Mouse (Mus musculus): ENCODE measurements at regions not wholly inside any gene's neighbourhood (a gene's known extent, or its start where the extent isn't known, plus 50 kb on each side); places are given as distances from the start of the nearest gene placed in this dataset.
"Not testable (repeated sequence)": the region's sequence is repeated elsewhere in the genome, so short reads cannot be mapped to it uniquely, and the experiment has no call there.

DNA sequence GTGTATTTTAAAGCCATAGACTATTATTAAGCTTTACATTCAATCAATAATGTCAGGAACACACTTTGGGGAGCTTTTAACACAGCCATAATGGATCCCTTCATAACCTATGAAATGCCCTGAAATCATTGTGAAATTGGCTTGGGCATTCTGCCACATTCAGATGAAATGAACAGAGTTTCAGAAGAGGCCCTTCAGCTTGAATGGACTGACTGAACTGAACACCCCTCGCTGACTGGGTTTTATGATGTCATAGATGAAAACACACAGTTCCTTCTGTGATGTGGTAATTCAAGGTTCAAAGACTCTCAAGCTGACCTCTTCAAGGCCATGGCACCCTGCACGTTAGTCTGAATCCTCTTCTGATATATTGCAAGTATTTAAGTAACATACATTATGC is 298.4 kb upstream of the Ercc4 start:
- DNase-seq: no peak

DNA sequence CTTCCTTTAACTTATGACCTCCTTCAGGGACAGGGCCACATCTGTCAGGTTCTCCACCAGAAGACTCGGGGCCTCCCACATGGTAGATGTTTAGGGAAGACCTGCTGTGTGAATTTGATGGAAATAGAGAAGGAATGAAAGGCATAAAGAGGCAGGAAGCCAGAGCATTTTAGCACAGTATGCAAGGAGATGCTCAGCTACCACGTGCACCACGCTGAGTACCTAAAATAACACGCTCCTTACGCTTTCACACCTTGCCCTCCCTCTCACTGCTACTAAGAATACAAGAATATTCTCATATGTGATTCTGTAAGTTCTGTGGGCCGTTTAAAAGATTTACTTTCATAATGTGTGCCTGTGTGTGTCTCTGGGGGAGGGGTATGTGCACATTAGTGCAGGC is 284.8 kb upstream of the Ercc4 start:
- DNase-seq: no peak

GRCm38 (mm10) chr16:12826222-12826621 is 283.3 kb upstream of the Ercc4 start:
- no peak for DNase-seq

GRCm38 (mm10) chr16:12831308-12831707 is 278.2 kb upstream of the Ercc4 start:
- not testable (repeated sequence) for DNase-seq

DNA sequence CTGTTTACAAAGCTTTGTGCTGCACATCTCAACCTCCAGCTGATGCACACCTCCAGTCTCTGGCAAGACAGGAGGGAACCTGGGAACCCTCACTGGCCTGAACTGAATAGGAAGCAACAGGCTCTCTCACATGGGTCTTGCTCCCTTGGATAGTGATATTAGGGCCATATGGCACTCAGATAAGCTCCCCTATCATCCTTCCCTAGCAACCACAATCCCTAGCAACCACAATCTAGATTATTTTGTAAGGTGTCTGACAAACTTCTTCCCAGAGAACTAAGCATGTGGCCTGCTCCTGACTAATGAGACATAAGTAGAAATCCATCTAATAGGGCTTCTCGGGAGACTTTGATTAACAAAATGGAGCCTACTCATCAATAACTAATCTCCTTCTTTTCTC is 253.1 kb upstream of the Ercc4 start:
- no peak for DNase-seq

- no peak for DNase-seq
Measured at GRCm38 (mm10) chr16:12859714-12860355, 249.6 kb upstream of the Ercc4 start.

- no peak for DNase-seq
Measured at GRCm38 (mm10) chr16:12862561-12862960, 246.9 kb upstream of the Ercc4 start.

- not testable (repeated sequence) for DNase-seq
Measured at GRCm38 (mm10) chr16:12878326-12878725, 231.2 kb upstream of the Ercc4 start.

DNA sequence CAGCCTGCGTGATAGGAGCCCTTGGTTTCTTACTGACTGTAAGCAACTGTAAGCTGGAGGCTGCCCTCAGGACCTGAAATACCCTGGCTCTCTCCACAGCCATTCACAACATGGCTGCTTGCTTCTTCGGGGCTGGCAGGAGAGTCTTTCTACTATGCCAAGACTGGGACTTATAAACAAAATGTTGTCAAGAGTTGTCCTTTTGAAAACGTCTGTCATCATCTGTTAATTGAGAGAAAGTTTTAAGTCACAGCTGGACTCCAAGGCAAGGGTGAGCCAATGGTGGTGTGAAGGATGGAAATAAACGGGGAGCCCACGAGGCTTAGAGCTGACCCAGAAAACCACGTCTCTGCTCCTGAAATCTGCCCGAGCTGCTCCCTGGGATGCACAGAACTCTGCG is 229.5 kb upstream of the Ercc4 start:
- no peak for DNase-seq

DNA sequence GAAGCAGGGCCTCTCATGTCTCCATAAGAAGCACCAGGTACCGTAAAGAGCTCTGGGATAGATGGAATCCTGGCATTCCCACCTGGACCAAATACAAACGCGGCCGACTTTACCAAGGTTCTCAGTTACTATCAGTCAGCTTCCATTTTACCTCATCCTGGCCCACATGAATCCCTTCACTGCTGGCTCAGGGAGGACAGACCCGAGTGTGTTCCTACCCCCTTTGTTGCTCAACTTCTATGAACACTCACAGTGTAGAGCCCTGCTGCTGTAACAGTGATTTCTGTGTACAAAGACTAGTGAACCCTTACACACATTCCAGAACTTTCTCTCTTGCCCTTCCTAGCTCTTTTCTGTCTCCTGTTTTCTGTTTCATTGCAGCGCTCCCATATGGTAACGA is 229.0 kb upstream of the Ercc4 start:
- no peak for DNase-seq

DNA sequence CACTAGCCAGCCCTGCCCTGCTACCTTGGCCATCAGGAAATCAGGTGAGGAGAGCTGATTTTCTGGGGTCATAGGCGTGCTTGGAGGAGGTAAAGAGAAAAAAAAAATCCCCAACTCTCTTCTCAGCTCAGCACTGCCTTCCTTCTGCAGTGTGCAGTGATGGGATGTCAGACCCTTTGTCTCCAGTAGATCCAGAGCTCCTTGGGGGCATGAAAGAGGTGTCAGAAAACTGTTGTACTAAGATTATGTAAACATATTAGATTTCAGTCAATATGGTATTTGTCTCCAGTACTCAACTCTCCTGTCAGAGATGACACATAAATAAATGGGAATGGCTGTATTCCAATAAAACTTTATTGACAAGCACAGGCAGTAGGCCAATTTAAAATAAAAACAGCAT is 226.8 kb upstream of the Ercc4 start:
- no peak for DNase-seq

- no peak for DNase-seq
Measured at GRCm38 (mm10) chr16:12884556-12884955, 224.9 kb upstream of the Ercc4 start.

DNA sequence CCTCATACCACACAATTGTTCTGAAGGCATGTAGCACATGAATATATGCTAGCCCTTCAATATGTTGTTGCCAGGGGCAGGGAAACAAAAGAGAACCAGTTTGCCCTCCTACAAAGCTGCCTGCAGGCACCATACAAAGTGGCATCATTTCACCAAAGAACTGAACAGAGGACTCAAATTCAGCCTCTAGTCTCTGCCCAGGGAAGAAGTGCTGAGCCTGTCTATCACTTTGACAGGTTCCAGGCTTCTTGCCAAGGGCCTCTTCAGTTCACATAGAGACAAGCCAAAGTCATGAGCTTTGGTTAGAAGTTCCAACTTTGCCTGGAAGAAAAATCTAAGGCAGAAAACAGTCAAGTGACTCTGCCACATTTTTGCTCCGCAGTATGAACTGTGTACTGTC is 223.4 kb upstream of the Ercc4 start:
- peak; percentile 59 for DNase-seq

DNA sequence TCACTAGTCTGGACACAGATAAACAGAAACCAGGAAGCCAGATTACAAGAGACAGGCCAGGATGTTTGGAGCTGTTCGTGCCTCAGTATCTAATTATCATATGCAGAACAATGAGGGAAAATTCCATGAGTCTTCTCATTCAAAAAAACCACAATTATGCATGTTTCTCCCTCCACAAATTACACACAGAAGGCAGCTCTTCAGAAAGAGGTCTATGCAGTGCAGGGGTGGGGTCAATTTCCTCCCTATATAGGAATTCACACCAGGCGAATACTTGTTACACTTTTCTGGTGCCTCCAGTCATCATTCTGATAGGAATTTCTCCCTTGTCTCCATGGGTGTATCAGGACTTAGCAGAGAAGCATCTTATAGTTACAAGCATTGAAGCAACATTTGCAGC is 222.1 kb upstream of the Ercc4 start:
- no peak for DNase-seq

GRCm38 (mm10) chr16:12890094-12890493 is 219.4 kb upstream of the Ercc4 start:
- DNase-seq: no peak

- no peak for DNase-seq
Measured at GRCm38 (mm10) chr16:12890545-12890944, 218.9 kb upstream of the Ercc4 start.

DNA sequence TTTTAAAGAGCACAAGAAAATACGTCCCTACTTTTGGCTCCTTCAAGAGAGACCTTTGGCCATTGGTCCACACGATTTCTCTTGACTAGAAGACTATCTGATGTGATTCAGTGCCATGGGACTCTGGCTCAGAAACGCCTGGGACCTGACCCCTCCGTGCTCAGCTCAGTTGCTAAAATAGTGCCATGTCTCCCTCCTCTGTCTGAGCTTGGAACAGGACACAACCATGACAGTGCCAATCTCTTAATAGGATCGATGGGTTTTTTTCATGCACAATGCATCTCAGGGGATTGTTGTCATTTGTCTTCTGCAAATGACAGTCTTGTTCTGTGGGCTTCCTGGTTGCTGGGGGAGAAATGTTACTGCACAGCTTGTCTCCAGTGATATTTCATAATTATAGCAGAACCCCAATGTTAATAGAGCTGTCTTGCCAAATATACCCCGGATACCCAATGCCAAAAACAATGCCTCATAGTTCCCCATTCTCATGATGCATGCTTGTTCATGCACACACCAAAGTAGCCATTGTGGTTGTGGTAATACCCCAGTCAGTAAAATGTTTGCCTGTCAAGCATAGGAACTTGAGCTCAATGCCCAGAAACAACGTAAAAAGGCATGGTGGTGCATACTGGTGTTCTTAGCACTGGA is 216.7 kb upstream of the Ercc4 start:
- DNase-seq: no peak

GRCm38 (mm10) chr16:12897267-12897666 is 212.2 kb upstream of the Ercc4 start:
- no peak for DNase-seq

DNA sequence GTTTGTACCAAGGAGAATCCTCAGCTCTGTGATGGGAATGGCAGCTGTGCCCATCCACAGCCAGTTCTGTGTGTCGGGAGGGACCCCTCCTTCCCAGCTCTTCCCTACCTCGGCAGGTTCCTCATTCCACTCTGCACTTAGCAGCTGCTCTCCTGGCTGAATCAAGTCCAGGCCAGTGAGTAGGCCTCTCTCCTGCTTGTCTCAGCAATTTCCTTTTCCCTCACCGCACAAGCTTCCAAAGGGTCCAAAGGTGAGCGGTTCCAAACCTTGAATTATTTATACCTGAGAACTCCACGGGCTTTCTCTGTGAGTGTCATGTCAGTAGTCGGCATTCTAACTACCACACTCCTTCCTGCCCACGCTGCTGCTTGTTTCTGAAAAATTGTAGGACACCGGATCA is 208.8 kb upstream of the Ercc4 start:
- peak; percentile 46 for DNase-seq

DNA sequence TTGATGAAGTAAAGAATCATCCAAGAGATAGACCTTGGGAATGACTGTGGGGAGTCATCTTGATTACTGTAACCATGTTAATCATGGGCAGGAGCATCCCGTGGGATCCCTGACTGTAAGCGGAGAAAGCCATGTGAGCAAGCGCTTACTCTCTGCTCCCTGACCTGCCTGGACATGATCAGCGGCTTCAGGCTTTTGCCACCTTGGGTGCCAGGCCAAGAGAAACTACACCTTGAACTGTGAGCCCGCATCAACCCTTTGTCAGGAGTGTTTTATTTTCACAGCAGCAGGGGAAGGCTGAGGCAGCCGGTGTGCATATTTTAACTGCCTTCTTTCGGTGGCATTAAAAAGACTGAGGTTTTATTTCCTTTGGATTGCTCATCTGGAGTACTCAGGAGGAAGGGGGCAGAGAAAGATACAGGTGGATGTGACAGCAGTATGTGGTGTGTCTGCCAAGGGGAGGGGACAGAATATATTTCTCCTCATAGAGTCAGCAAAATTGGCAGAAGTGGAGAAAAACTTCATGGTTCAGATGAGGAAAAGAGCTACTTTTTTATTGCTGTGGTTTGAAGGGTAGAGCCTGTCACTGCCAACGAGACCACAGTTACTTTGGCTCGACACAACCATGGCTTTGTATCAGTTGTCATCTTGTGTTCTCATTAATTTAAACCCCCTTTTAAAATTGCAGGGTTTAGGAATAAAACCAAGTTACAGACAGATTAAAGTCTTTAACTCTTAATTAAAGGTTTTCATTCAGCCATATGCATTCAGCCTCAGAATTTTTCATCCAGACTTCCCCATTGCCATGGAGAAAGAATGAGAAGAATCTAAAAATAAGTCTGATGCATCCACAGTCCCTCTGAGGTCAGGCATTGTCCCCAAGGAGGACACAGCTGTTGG is 208.1 kb upstream of the Ercc4 start:
- peak; percentile 46 for DNase-seq

GRCm38 (mm10) chr16:12901996-12902319 is 207.5 kb upstream of the Ercc4 start:
- DNase-seq: no peak

DNA sequence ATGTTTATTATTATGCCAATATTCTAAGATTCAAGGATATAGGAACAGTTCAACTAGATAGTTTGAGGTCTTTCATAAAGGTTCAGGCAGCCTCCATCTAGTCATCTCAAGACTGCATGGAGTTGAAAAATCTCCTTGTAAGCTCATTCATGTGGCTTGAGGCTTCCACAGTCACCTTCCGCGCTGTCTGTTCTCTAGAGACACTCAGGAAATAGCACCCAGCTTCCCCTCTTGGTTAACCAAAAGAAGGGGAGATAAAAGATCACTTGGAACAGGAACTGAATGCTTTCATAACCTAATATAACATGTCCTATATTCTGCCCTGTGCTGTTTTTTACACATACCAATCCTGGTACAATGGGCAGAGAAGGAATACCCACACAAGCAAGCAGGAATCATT is 206.3 kb upstream of the Ercc4 start:
- DNase-seq: no peak

- no peak for DNase-seq
Measured at GRCm38 (mm10) chr16:12904937-12905336, 204.5 kb upstream of the Ercc4 start.

GRCm38 (mm10) chr16:12924668-12925067 is 184.8 kb upstream of the Ercc4 start:
- DNase-seq: no peak
